In genomic region chr15:100263246-100263905, GRCm38 (mm10) we compare ENCODE assay signal across 9 mouse cellular contexts. TPM values are rescaled to one million over a fixed set of nuclear protein-coding genes. Genes with fewer than 3 reads are reported as not detected.
A peak's percentile ranks its signal among the peaks of the same experiment; 100 is the strongest.
DNase-seq lines count a peak whose midpoint lies in the region; ATAC-seq lines count a peak whose summit lies in the region.
"Had no signal": no experiment of that assay in that cellular context is flagged by ENCODE, and none has a peak within 500 bp of the region (broad histone marks: within the 10 kb centered on the region; RNA-seq: fewer than 3 reads in every experiment).

No protein-coding gene starts in this region.

- H3K36me3 ChIP-seq in limb, embryonic 11.5 days (ENCODE audit: control insufficient read depth, insufficient read depth, low read length): 0 out of 2 replicates have a peak, but pooled peaks cover 5% of the 10 kb centered on the region
- peaks cover 35% of the 10 kb centered on the region for H3K36me3 ChIP-seq in limb, embryonic 10.5 days
- H3K36me3 ChIP-seq in midbrain, embryonic 14.5 days (ENCODE audit: control insufficient read depth, insufficient read depth, low read length): peaks cover 19% of the 10 kb centered on the region
- H3K36me3 ChIP-seq in forebrain, embryonic 15.5 days: peaks cover 17% of the 10 kb centered on the region

- H3K4me2 ChIP-seq in limb, embryonic 11.5 days (ENCODE audit: low read depth, severe bottlenecking): no peak overlapping the region
- H3K4me2 ChIP-seq in midbrain, embryonic 14.5 days (ENCODE audit: low read length): no peak overlapping the region
- no peak overlapping the region for H3K4me2 ChIP-seq in forebrain, embryonic 15.5 days (replicated peaks)

- no peak for ATAC-seq in cerebellum, adult (ENCODE audit: insufficient number of reproducible peaks, low FRiP score, low TSS enrichment)
- ATAC-seq in limb, embryonic 11.5 days (ENCODE audit: insufficient number of reproducible peaks, low FRiP score, low TSS enrichment, low read depth): no peak
- no peak for ATAC-seq in midbrain, embryonic 14.5 days (ENCODE audit: low FRiP score, low TSS enrichment)
- no peak for ATAC-seq in activated CD4-positive, CD25-positive, alpha-beta regulatory T cell, adult 4 months
- ATAC-seq in forebrain, embryonic 15.5 days (replicated peaks): no peak

- H3K4me1 ChIP-seq in limb, embryonic 11.5 days (ENCODE audit: control insufficient read depth, insufficient read depth, low read length): no peaks in the 10 kb centered on the region
- H3K4me1 ChIP-seq in limb, embryonic 10.5 days: no peaks in the 10 kb centered on the region
- no peaks in the 10 kb centered on the region for H3K4me1 ChIP-seq in midbrain, embryonic 14.5 days (ENCODE audit: control insufficient read depth, insufficient read depth, low read length)
- no peaks in the 10 kb centered on the region for H3K4me1 ChIP-seq in forebrain, embryonic 15.5 days

- no peaks in the 10 kb centered on the region for H3K27me3 ChIP-seq in limb, embryonic 11.5 days (ENCODE audit: control insufficient read depth, insufficient read depth, low read length)
- H3K27me3 ChIP-seq in limb, embryonic 10.5 days (ENCODE audit: low read depth, poor library complexity, severe bottlenecking): no peaks in the 10 kb centered on the region
- no peaks in the 10 kb centered on the region for H3K27me3 ChIP-seq in midbrain, embryonic 14.5 days (ENCODE audit: control insufficient read depth, insufficient read depth, low read length)
- H3K27me3 ChIP-seq in forebrain, embryonic 15.5 days: no peaks in the 10 kb centered on the region

- no peak overlapping the region for H3K9ac ChIP-seq in limb, embryonic 11.5 days (ENCODE audit: low read length)
- H3K9ac ChIP-seq in midbrain, embryonic 14.5 days (replicated peaks; ENCODE audit: low read length): no peak overlapping the region
- H3K9ac ChIP-seq in forebrain, embryonic 15.5 days (replicated peaks): no peak overlapping the region

- no peak overlapping the region for H3K27ac ChIP-seq in limb, embryonic 11.5 days (replicated peaks; ENCODE audit: low read depth, low read length)
- H3K27ac ChIP-seq in limb, embryonic 10.5 days: no peak overlapping the region
- H3K27ac ChIP-seq in midbrain, embryonic 14.5 days (replicated peaks; ENCODE audit: low read depth, low read length): no peak overlapping the region
- H3K27ac ChIP-seq in forebrain, embryonic 15.5 days (replicated peaks): no peak overlapping the region

- peak; percentile 40 for DNase-seq in cerebellum, adult 9-10 months
- DNase-seq in limb, embryonic 11.5 days (ENCODE audit: low spot score): peak; percentile 21
- DNase-seq in limb, embryonic 10.5 days (ENCODE audit: low spot score): no peak
- peak; percentile 47 for DNase-seq in embryo, embryonic 10 days (ENCODE audit: low spot score)
- peak; percentile 77 for DNase-seq in midbrain, embryonic 14.5 days

- 33% methylated on average over 4 of the region's 4 CpGs for WGBS in limb, embryonic 11.5 days
- 25% methylated on average over 4 of the region's 4 CpGs for WGBS in limb, embryonic 10.5 days
- WGBS in midbrain, embryonic 14.5 days: 18% methylated on average over 4 of the region's 4 CpGs
- WGBS in forebrain, embryonic 15.5 days: 21% methylated on average over 4 of the region's 4 CpGs

- H3K9me3 ChIP-seq in limb, embryonic 11.5 days (ENCODE audit: control insufficient read depth, low read length): no peaks in the 10 kb centered on the region
- H3K9me3 ChIP-seq in limb, embryonic 10.5 days (replicated peaks): no peaks in the 10 kb centered on the region
- no peaks in the 10 kb centered on the region for H3K9me3 ChIP-seq in midbrain, embryonic 14.5 days (ENCODE audit: control insufficient read depth, low read length)
- no peaks in the 10 kb centered on the region for H3K9me3 ChIP-seq in forebrain, embryonic 15.5 days

- no peak overlapping the region for H3K4me3 ChIP-seq in limb, embryonic 11.5 days (ENCODE audit: low read depth, low read length)
- H3K4me3 ChIP-seq in limb, embryonic 10.5 days: no peak overlapping the region
- H3K4me3 ChIP-seq in midbrain, embryonic 14.5 days (replicated peaks; ENCODE audit: low read depth, low read length): no peak overlapping the region
- H3K4me3 ChIP-seq in forebrain, embryonic 15.5 days: no peak overlapping the region

RNA-seq across cellular contexts. Expression of gene Tmprss12, which starts 17.3 kb away (rescaled TPM):
- polyA plus RNA-seq in limb, embryonic 11.5 days (2014; fragmentation: Nextera tagmentation; extraction: Ambion mirVana): not detected in 2 replicates
- not detected in 2 replicates for polyA plus RNA-seq in limb, embryonic 10.5 days (2016; fragmentation: Nextera tagmentation; extraction: Ambion mirVana)
- not detected in 2 replicates for polyA plus RNA-seq in midbrain, embryonic 14.5 days (2014; fragmentation: Nextera tagmentation; extraction: Ambion mirVana)
- polyA plus RNA-seq in activated CD4-positive, CD25-positive, alpha-beta regulatory T cell, adult 4 months (2017; shearing (Covaris generic)): not detected
- polyA plus RNA-seq in forebrain, embryonic 15.5 days (2015; fragmentation: Nextera tagmentation; extraction: Ambion mirVana): not detected in 2 replicates
- polyA plus RNA-seq: lung, embryonic 16.5 days had no signal

RNA-seq across cellular contexts. Expression of gene Atf1, which starts 35.8 kb away (rescaled TPM):
- polyA plus RNA-seq in limb, embryonic 11.5 days (2014; fragmentation: Nextera tagmentation; extraction: Ambion mirVana): 44.5 and 55.0 TPM in 2 replicates
- polyA plus RNA-seq in limb, embryonic 10.5 days (2016; fragmentation: Nextera tagmentation; extraction: Ambion mirVana): 42.5 and 43.0 TPM in 2 replicates
- 11.5 and 14.4 TPM in 2 replicates for polyA plus RNA-seq in midbrain, embryonic 14.5 days (2014; fragmentation: Nextera tagmentation; extraction: Ambion mirVana)
- 10 to 100 TPM; 29.9 to 35.7 TPM for polyA plus RNA-seq in activated CD4-positive, CD25-positive, alpha-beta regulatory T cell, adult 4 months (2017; shearing (Covaris generic))
- polyA plus RNA-seq in forebrain, embryonic 15.5 days (2015; fragmentation: Nextera tagmentation; extraction: Ambion mirVana): 19.9 and 20.5 TPM in 2 replicates

RNA-seq across cellular contexts. Expression of gene Mettl7a1, which starts 40.6 kb away (rescaled TPM):
- polyA plus RNA-seq in limb, embryonic 11.5 days (2014; fragmentation: Nextera tagmentation; extraction: Ambion mirVana): 1.9 and 3.0 TPM in 2 replicates
- 2.2 and 2.7 TPM in 2 replicates for polyA plus RNA-seq in limb, embryonic 10.5 days (2016; fragmentation: Nextera tagmentation; extraction: Ambion mirVana)
- polyA plus RNA-seq in midbrain, embryonic 14.5 days (2014; fragmentation: Nextera tagmentation; extraction: Ambion mirVana): 3.3 and 7.7 TPM in 2 replicates
- polyA plus RNA-seq in activated CD4-positive, CD25-positive, alpha-beta regulatory T cell, adult 4 months (2017; shearing (Covaris generic)): 1 to 10 TPM; 2.8 to 5.2 TPM
- 2.8 and 5.4 TPM in 2 replicates for polyA plus RNA-seq in forebrain, embryonic 15.5 days (2015; fragmentation: Nextera tagmentation; extraction: Ambion mirVana)
